Mouse (Mus musculus): ENCODE measurements around the gene Kdm2b.

The Kdm2b gene

DNA sequence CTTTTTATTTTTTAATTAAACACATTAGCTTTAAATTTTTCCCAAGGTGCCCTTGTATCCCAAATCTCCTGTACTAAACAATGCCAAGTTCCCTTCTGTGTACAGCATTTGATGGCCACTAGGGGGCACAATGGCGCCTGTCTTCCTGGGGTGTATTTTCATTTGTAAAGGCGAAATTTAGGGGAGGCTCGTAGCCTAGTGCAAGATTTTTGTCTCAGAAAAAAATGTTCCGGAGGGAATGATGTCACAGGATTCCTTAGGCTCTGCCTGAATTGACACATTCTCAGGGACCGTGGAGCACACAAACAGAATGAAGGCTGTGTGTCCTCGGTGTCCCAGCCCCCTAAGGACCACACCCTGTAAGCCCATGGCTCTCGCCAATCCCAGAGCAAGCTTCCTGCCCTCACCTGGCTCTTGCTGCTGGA is 64.1 kb downstream of the Kdm2b start:
- peak; percentile 69 for DNase-seq (ENCODE audit: low spot score)

DNA sequence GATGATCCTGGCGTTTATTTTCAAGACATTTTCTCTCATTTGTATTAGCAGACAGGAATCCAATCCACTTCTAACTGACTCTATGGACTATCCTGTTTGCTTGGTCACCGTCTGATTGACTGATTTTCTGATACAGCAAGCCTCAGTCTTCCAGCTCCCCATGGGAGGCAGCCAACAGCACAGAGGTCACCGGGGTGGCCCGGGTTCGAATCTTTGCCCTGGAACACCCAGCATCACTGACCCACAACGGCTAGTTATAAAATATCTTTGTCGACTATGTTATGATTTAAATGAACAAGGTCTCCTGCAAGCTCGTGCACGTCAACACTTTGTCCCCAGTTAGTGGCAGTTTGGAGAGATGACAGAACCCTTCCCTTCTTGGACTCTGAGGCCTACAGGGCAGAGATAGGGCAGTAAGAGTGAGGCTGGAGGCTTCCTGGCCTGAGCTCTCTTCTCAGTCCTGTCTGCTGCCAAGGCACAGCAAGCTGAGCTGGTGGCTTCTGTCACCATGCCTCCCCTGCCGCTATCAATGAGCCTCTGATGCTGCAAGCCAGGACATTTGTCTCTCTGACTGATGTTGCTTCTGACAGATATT is 65.7 kb downstream of the Kdm2b start:
- no peak for DNase-seq (ENCODE audit: low spot score)

DNA sequence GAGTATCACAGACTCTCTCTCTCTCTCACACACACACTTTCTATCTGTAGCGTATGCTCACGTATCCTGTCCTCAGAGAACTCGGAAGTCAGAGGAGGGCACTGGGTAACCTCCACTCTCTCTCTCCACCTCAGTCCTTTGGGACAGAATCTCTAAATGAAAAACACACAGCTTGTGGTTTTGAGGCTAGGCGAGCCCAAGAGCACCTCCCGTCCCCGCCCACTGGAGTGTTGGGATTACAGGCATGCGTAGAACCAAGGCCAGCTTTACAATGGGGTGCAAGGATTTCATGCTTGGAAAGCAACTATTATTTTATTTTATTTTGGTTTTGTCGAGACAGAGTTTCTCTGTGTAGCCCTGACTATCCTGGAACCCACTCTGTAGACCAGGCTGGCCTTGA is 67.7 kb downstream of the Kdm2b start:
- DNase-seq (ENCODE audit: low spot score) = no peak

DNA sequence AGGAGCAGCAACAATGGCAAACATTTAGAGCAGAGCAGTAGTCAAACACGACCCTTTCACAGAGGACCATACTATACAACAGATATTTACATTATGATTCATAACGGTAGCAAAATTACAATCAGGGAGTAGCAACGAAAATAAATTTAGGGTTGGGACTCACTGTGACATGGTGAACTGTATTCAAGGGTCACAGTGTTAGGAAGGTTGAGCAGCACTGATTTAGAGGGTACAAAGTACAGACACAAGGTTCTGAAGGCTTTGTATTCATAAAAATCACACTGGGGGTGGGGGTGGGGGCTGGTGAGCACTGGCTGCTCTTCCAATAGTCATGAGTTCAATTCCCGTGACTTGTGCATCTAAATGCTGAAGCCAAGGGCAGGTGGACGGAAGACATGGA is 69.1 kb downstream of the Kdm2b start:
- no peak for DNase-seq (ENCODE audit: low spot score)

DNA sequence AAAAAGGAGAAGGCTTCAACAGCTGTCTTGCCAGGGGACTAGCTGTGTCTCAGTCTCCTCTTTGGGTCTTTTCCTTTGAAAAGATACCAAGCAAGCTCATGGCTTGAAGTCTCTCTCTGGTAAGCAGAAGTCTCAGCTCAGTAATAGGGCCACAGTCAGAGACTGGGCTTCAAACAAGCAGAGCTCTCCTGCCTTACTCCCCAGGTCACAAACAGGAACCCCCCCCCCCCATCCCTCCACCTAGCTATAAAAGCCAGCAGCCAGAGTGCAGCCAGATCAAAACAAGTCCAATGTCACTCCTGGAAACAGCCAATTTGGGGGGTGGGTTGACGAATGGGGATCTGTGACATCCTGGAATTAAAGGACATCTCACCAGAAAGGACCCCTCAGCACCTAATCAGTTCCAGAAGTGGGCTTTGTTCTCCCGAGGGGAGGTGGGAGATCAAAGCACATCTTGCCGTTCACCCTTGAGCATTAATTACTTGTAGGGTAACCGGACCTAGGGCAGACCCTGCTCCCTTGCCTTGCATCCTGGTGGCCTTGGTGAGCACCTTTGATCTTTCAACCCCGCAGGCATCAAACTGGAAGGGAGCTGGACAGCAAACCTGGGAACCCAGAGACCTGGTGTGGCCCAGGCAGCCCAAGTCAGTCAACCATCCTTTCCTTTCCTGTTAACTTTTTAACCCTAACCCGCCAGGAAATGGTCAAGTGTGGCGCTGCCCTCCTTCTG is 71.5 kb downstream of the Kdm2b start:
- DNase-seq (ENCODE audit: low spot score) = no peak

DNA sequence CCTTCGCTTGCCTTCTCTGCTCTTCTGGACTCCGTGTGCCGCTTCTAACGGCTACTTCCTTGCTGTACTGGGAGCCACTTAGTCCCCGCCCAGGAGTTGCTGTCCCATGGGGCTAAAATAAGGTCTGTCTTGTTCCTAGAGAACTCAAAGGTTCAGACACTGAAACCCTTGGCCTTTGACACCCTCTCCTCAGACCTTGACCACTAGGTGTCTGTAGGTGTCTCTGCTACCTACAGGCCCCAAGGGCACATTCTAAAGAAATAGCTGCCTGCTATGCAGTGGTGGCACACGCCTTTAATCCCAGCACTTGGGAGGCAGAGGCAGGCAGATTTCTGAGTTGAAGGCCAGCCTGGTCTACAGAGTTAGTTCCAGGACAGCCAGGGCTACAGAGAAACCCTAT is 73.5 kb downstream of the Kdm2b start:
- no peak for DNase-seq (ENCODE audit: low spot score)

DNA sequence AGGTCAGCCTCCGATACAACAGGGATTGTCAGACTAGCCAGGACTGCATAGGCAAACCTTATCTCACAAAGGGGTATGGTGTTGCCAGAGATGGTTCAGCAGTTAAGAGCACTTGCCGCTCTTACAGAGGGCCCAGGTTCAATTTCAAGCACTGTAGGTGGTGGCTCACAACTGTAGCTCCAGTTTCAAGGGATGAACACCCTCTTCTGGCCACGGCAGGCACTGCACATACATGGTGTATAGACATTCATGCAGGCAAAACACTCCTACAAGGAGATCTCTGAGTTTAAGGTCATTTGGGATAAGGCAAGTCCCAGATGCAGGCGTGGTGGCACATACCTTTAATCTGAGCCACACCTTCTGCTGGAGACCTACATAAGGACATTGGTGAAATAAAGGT is 76.8 kb downstream of the Kdm2b start:
- DNase-seq (ENCODE audit: low spot score) = no peak

DNA sequence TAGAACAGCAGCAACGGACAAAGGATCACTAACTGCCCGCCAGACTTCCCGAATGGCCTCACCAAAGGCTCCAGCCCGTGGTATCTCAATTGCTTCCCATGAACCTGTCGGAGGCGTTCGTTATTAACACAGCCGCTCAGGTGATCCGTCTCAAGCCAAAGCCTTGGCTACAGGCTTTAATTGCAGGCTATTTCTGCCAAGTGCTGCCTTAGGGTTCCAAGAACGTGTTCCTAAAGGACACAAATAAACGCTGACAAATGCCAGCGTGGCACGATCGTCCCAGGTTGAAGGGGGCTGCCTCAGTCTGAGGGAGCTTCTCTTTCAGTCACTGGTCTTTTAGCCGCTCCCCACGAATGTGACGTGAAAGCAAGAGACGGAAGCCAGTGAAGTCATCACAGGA is 80.1 kb downstream of the Kdm2b start:
- no peak for DNase-seq (ENCODE audit: low spot score)

DNA sequence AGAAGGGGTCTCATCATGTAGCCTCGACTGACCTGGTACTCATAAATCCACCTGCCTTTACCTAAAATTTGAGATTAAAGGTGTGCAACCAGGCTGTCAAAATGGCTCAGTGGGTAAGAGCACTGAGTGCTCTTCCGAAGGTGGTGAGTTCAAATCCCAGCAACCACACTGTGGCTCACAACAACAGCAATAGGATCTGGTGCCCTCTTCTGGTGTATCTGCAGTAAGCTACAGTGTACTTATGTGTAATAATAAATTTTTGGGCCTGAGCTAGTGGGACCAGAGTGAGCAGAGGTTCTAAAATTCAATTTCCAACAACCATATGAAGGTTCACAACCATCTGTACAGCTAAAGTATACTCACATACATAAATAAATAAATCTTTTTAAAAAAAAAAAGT is 81.6 kb downstream of the Kdm2b start:
- no peak for DNase-seq (ENCODE audit: low spot score)

DNA sequence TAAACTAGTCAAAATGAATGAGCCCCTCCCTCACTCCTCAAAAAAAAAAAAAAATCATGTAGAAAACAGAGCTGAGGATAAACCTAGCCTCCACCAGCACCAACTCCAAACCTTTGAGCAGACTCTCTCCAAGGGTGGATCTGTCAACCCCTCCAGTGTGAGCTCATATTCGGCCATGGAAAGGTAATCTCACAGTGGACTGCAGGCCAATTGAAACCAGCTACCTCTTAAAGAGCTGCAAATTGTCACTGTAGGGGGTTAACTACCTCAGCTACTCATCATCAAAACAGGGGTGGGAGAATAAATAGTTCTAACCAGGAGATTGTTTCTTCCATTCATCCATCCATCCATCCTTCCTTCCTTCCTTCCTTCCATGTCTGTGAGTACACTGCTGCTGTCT is 82.4 kb downstream of the Kdm2b start:
- no peak for DNase-seq (ENCODE audit: low spot score)

DNA sequence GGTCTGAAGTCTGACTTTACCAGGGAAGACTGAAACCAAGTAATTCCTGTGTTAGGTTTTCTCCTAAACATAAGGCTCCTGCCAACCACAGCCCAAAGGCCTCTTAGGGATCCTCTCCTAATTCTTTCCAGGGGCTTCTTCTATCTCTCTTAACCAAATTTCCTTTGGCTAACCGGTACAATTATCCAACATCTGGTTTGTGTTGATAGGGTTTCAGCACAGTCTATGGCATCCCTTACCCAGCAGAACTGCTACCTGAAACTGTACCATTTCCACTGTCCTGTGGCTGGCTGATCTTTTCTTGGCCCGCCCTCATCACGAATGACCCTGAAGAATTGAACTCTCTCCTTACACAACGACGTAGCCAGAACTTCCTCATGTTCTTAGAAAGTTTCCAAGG is 86.5 kb downstream of the Kdm2b start:
- no peak for DNase-seq (ENCODE audit: low spot score)

DNA sequence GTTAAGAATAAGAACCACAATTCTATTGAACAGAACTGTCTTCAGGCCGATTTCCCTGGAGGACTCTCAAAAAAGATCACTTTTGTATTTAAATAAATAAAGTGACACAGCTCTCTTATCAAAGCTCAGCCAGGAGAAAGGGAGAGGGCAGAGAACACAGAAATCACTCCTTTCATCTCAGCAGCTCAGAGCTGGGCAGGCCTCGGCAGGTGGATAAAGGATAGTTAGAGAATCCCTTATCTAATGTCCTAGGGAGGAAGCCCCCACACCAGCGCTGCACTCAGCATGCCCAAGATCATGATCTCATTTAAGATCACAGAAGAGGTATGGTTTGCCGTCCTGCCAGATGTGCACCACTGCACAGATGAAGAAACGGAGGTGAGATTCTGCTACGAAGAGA is 87.4 kb downstream of the Kdm2b start:
- DNase-seq (ENCODE audit: low spot score) = no peak

DNA sequence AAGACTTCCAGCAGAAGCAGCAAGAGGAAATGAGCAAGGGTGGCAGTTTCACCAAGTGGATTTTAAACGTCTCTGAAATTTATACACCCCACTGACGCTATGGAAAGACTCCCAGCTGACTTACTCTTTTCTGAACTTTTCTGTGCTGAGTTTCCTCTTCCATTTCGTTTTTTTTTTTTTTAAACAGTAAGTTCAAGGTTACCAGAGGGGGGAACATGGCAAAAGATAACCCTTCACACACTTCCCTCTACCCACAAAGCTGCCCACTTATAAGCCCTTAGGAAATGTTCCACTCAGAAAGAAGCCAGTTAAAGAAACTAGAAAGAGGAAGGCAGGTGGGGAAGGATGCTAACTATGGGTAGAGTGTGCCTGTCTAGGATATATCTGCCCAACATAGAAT is 88.0 kb downstream of the Kdm2b start:
- no peak for DNase-seq (ENCODE audit: low spot score)

DNA sequence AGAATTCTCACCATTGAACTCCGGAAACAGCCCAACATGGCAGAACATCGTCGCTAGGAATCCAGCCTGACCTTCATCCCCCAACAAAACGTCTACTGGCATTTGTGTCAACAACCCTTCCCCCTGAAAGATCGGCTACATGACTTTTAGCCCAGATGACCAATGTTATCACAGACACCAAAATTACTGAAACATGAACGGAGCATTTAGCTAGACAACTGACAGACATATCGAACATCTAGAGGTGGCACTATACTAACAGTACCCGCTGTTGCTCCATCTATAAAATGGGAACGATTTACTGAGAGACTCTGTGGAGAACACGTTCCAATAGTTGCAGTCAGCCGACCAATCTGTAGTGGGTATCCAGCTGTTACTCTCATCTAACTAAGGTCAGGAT is 88.4 kb downstream of the Kdm2b start:
- DNase-seq (ENCODE audit: low spot score) = no peak

DNA sequence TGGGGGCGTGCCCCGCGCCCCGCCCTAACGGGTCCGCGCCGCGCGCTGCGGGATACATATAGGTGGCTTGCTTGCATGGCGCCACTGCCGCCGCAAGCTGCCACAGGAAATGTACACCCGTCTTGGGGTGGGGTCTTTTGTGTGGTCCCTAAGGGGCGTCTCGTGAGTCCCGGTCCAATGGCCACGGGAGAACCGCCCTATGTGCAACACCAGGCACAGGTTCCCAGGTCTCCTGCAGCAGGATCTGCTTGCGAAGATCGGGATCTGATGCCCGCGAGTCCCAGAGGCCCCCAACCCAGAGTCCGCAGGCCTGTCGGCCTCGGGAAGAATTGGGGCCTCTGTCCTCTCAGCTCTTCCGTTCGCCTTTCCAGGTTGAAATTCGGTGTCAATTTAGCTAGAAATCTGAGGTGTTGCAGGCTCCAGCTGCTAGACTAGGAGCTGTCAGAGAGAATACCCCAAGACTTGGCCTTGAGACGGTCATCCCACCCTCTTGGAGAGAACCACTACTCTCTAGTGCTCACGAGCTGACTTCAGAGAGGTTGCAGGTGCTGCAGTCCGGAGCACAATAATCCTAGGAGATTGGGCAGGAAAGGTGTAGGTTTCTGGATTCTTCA is 89.0 kb downstream of the Kdm2b start:
- no peak for DNase-seq (ENCODE audit: low spot score)

DNA sequence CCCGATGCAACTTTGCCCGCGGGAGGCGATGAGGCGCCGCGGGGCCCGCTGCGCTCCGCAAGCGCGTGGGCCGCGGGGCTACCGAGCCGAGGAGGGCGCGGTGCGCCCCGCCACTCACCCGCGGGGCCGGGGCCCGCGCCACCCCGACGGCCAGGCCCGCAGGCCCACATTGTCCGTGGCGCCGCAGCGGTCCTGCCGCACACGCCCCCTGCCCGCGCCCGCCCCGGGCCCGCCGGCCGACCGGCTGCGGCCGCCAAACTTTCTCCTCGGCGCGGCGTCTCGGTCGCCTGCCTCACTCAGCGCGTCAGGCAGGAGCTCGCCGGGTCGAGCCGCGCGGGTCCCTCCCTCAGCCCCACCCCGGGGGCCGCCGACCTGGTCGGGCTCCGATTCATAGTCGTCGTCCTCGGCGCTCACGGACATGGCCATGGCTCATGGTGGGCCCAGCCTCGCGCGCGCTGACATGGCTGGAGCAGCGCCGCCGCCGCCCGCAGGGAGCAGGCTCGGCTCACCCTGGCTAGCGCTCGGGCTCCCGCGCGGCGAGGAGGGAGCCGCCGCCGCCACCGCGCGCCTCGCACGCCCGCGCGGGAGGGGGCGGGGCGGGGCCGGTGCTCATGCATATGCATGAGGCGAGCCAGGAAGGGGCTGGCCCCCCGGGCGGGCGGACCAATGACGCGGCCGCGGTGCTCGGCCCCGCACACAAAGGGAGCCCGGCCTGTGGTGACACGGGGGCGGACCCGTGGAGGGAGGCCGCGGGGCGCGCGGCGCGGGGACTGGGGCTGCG is 89.7 kb downstream of the Kdm2b start:
- DNase-seq (ENCODE audit: low spot score) = peak; percentile 83

DNA sequence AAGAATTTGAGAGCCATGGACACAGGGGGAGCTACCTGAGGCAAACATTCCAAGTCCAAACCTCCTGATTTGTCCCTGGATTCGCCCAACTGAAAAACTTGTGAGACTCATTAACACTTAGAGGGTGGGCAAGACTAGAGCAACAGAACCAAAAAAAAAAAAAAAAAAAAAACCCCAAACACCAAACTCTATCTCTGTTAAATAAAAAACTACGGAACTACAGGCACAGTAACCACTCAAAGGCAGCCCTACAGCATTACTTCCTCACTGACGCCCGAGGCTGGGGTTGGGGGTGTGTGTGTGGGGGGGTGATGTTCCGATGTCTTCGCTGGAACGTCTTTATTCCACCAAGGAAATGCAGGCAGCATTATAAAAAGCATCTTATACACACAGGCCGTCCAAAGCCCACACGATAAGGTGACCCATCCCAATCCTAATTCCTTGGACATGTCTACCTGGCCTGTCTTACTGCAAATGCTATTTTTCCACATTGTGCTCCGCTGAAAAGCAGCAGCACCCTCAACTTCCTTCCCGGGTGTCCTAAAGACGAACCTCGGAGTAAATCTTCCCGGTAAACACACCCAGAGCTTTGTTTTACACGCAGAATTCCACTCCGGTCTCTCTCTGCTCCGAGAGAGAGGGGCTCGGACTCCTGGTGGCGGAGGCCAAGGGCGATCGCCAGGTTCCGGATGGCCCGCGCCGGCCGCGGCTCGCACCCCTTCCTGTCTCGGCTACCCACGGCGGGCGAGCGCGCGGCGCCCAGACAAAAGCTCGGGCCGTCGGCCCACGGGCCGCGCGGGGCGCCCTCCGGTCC is 90.5 kb downstream of the Kdm2b start:
- DNase-seq (ENCODE audit: low spot score) = peak; percentile 34

DNA sequence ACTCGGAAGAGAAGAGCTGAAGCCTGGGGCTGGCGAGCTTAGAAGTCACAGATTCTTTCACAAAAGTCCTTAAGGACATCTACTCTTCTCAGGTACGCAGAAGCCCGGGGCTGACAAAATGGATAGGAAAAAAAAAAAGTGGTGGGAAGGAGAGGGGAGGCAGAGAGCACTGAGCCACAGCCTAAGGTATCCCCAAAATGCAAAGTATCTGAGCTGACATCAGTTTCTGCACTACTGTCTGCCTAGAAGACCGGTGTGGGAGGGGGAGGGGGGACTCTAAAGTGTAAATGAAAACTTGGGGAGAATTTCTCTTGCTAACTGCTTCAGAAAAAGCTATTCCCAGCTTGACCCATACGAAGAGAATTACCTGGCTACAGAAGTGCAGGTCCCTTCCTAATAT is 91.5 kb downstream of the Kdm2b start:
- no peak for DNase-seq (ENCODE audit: low spot score)

DNA sequence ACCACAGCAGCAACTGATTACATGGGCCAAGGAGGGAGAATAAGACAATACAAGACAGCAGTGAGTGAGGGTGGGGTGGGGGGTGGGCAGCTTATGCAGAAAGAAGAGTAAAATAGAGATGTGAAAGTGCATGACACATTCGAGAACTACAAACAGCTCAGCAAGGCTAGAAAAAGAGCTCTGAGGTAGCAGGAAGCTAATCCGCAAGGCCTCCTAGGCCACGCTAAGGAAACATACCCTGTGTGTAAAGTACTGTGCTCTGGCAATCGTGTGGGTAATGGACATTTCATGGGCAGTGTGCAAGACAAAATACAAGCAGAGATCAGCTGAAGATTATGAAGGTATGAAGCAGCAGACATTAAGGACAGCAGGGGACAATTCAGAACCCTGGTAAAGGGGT is 94.8 kb downstream of the Kdm2b start:
- no peak for DNase-seq (ENCODE audit: low spot score)

DNA sequence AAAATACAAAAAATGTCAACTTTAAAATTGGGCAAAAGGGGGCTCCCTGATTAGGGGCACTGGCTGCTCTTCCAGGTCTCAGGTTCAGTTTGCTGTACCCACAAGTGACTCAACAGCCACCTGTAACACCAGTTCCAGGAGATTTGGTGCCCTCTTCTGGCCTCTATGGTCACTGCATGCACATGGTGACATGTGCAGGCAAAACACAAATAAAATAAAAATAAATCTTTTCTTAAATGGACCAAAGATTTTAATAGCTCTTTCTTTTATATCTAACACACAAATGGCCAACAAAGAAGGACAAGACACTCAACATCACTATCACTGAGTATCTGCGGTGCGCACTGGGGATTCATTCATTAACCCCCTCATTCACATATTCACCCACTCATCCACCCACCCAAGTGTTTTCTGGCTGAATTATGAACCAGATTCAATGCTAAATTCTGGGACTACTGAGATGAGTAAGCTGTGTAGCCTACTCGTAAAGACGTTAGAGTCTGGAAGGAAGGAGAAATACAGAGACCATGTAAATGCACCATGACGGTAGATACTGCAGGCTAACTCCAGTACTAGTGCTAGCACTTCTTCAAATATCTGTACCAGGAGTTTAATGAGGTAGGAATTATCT is 95.5 kb downstream of the Kdm2b start:
- DNase-seq (ENCODE audit: low spot score) = peak; percentile 69

DNA sequence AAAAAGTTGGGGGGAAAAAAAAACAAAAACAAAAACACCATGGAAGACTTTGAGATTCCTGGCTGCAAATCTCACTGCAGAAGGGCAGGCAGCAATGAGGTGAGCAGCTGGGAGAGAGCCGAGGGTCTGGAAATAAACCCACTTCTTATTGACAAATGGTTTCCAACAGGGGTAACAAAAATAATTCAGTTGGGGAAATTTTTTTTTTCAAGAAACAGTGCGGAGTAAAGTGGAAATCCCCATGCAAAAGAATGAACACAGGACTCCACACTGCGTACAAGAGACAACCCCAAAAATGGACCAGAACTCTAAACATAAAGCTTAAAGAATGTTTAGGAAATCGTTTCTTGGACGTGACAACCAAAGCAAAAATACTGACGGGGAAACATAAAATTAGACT is 96.4 kb downstream of the Kdm2b start:
- DNase-seq (ENCODE audit: low spot score) = no peak

DNA sequence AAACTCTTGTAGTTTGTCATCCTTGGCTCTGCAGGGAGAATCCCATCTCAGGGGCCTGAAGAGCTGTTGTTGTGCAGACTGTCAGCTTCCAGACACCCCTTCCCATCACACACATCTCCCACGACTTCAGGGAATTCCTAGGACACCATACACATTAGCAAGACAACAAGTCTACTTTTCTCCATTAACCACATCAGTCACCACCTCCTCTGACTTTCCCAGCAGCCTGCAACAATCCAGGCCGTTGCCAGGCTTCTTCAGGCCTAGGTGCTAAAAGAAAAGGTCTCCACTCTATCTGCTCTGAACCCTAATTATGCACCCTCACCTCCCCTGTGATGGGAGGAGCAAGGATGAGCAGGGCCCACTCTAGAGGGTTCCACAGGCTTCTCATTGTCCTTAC is 99.2 kb downstream of the Kdm2b start:
- no peak for DNase-seq (ENCODE audit: low spot score)

All from c-Kit-positive CD71-positive TER-119-positive erythroid progenitor cells, embryonic 14.5 days (primary cell).